Mouse (Mus musculus) MN1 (cell line): Measurements from ENCODE around the gene Fcgr2b.

ENCODE experiments used
- DNase-seq: peaks from one replicate; pipeline ENCODE4 v3.0.0-alpha.2; 2016; ENCODE audit warnings: low spot score

The Fcgr2b gene

DNA sequence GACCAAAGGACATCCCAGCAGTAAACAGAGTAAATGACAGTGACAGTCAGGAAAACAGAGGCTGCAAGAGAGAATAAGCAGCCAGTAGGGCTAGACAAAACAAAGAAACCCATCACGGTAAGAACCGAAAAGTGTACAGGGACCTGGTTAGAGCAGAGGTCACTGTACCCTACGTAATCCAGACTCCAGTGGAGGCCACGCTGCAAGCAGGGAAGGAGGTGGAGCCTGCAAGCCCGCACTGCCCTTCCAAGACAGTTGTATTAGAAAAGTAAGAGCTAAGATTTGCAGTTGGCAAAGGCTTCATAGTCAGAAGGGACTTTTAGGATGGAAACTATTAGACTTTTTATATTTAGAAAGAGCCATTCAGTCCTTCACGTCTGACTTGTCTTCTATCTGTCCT is 49.4 kb downstream of the Fcgr2b start:
- no peak for DNase-seq

DNA sequence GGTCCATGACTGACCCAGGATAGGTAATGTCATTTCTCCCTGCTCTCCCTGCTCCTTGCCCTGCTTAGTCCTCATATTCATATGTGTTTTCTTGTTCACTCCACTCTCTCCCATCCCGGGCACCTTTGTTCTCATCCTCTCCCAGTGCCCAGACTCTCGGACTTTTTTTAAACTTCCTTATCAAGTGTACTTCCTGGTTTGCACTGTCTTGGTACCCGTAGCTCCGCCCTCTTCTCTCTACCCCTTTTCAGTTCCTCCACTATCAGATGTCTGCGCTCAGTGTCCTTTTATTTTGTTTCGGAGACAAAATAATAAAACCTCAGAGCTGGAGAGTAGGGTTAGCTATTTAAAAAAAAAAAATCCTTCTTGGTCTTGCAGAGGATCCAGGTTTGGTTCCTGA is 51.9 kb downstream of the Fcgr2b start:
- DNase-seq, result no peak

DNA sequence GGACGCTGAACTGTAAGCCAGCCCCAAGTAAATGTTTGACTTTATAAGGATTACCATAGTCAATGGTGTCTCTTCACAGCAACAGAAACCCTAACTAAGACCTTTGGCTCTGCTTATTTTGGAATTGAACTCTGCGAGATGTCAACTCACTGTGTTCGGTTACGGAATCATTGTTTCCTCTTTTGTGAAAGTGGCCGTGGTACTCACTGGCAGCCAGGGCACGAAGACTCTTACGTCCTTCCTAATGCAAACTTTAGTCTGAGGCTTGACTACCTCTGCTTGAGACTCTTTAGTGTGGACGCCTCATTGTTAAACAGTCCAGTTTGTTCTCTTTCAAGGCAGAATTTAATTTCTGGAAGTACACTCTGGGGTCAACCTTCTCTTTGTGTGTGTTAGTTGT is 57.0 kb downstream of the Fcgr2b start:
- DNase-seq, result no peak

DNA sequence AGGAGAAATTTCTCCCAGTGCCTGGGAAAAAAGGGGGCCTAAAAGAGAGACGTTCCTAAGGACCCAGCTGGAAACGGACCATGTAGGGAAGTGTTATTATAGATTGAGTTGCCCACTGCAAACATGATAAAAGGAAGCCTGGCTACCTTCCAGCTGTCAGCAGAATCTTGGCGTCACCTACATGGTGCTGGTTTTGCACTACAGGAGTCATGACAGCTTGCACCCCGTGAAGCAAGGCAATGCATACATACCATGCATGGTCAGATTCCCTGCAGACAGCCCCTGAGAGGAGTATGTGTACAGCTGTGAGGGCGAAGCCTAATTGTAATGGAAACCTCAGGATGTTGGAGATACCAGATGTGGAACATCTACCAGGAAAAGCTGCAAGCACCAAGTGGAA is 60.7 kb downstream of the Fcgr2b start:
- DNase-seq, result no peak

DNA sequence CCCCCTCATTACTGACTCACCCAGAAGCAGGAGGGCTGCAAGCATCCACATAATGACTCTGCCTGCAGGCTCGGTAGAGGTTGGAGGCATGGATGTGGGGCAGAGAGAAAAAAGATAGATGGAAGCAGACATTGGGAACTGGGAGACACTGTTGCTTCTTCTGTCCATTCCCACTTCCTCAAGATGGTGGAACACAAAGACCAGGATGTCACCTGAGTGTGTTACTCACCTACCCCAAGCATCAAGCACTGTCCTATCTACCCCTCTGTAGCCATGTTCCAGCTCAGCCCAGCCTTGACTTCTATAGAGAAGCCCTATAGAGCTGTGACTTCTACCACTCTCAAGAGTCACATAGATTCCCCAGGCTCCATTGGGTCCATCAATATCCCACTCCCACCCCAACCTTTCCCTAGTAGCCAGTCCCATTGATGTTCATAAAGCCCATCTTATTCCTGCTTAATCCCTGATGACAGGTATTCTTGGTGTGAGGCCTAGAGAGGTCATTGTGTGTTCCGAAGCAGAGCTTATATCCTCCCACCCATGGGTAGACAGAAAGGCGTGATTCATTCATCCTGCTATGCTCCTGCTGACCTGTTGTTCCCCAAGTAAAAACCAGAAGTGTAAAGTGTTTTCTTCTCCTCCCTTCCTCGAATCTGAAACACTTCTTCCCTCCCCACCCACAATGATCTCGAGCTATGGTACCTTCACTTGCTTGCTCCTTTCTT is 63.3 kb downstream of the Fcgr2b start, which contains the start of gene Fcrlb:
Gene Fcrlb, minus strand, starts transcription at position 51 of the 725 bp plus-strand sequence.
- DNase-seq, result no peak

DNA sequence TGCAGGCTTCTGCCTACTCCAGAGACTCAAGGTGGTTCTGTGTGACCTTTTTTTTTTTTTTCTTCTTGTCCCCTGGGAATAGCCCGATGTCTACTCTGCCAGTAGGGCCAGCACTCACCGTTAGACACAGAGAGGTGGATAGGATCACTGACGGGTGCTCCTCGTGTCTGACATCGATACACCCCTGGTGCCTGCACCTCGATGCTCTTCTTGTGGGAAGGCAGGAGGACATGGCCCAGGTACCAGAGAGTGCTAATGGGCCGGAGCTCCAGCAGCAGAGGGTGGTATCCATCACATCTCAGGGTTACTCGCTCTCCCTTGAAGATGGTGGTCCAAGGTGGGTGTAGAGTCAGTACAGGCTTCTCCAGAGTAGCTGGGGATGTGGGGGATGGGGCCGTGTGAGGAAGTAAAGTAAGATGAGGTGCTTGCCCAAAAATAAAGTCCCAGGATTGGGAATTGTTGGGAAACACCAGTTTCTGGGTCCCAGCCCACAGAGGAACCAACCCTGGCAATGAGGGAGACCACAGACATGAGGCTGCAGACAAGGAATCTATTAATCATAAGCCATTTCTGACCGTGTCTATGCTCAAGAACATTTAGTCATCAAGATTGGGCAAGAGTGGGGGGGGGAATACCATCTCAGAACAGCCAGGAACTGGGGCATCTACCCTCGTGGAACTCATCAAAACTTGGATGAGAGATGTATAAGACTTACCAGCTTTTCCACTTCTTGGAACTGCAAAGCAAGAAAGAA is 64.3 kb downstream of the Fcgr2b start:
- no peak for DNase-seq
